Mouse (Mus musculus): ENCODE results near the gene Pacs2.

Pacs2 gene

GRCm38 (mm10) chr12:113042543-113042942, 28.2 kb downstream of the Pacs2 start:
- DNase-seq (ENCODE audit: low spot score in 2 of 2): no peak

- DNase-seq (ENCODE audit: low spot score in 2 of 2): peak in 1 of 2 experiments; percentile 49
Measured at GRCm38 (mm10) chr12:113044916-113045677, 30.8 kb downstream of the Pacs2 start.

- peak; percentile 32 to 39 for DNase-seq (ENCODE audit: low spot score in 2 of 2)
Measured at GRCm38 (mm10) chr12:113046861-113047260, 32.6 kb downstream of the Pacs2 start.

- DNase-seq (ENCODE audit: low spot score in 2 of 2): no peak
Measured at GRCm38 (mm10) chr12:113048103-113048502, 33.8 kb downstream of the Pacs2 start.

GRCm38 (mm10) chr12:113049836-113050235, 35.5 kb downstream of the Pacs2 start:
- DNase-seq (ENCODE audit: low spot score in 2 of 2): peak; percentile 59 to 65

- peak in 1 of 2 experiments; percentile 35 for DNase-seq (ENCODE audit: low spot score in 2 of 2)
Measured at GRCm38 (mm10) chr12:113050671-113051070, 36.4 kb downstream of the Pacs2 start.

GRCm38 (mm10) chr12:113051628-113052403, 37.5 kb downstream of the Pacs2 start:
- DNase-seq (ENCODE audit: low spot score in 2 of 2): no peak

- DNase-seq (ENCODE audit: low spot score in 2 of 2): no peak
Measured at GRCm38 (mm10) chr12:113056089-113056488, 41.8 kb downstream of the Pacs2 start.

GRCm38 (mm10) chr12:113060178-113060577, 45.9 kb downstream of the Pacs2 start:
- DNase-seq (ENCODE audit: low spot score in 2 of 2): no peak

GRCm38 (mm10) chr12:113061606-113062005, 47.3 kb downstream of the Pacs2 start:
- DNase-seq (ENCODE audit: low spot score in 2 of 2): no peak

- DNase-seq (ENCODE audit: low spot score in 2 of 2): no peak
Measured at GRCm38 (mm10) chr12:113062201-113062600, 47.9 kb downstream of the Pacs2 start.

GRCm38 (mm10) chr12:113063700-113064099, 49.4 kb downstream of the Pacs2 start:
- no peak for DNase-seq (ENCODE audit: low spot score in 2 of 2)

- no peak for DNase-seq (ENCODE audit: low spot score in 2 of 2)
Measured at GRCm38 (mm10) chr12:113068002-113068401, 53.7 kb downstream of the Pacs2 start.

- DNase-seq (ENCODE audit: low spot score in 2 of 2): no peak
Measured at GRCm38 (mm10) chr12:113069389-113069788, 55.1 kb downstream of the Pacs2 start.

GRCm38 (mm10) chr12:113071321-113071720, 57.0 kb downstream of the Pacs2 start:
- DNase-seq (ENCODE audit: low spot score in 2 of 2): no peak

- no peak for DNase-seq (ENCODE audit: low spot score in 2 of 2)
Measured at GRCm38 (mm10) chr12:113071827-113072226, 57.5 kb downstream of the Pacs2 start.

GRCm38 (mm10) chr12:113073420-113074328, 59.4 kb downstream of the Pacs2 start:
- peak in 1 of 2 experiments; percentile 34 for DNase-seq (ENCODE audit: low spot score in 2 of 2)

- DNase-seq (ENCODE audit: low spot score in 2 of 2): peak; percentile 65 to 75
Measured at GRCm38 (mm10) chr12:113074329-113075062, 60.2 kb downstream of the Pacs2 start, which contains the start of gene Tex22. TSS of gene Tex22 (plus strand) at chr12:113074502.

GRCm38 (mm10) chr12:113075063-113075454, 60.8 kb downstream of the Pacs2 start:
- DNase-seq (ENCODE audit: low spot score in 2 of 2): peak; percentile 84 to 93

- no peak for DNase-seq (ENCODE audit: low spot score in 2 of 2)
Measured at GRCm38 (mm10) chr12:113075486-113075885, 61.2 kb downstream of the Pacs2 start.

GRCm38 (mm10) chr12:113087276-113087675, 73.0 kb downstream of the Pacs2 start:
- no peak for DNase-seq (ENCODE audit: low spot score in 2 of 2)

Data from thymus, postnatal 10 days (tissue).